Mouse (Mus musculus) embryonic facial prominence, embryonic 14.5 days (tissue): ENCODE data around the gene Ifitm3. TPM values are rescaled to one million over a fixed set of nuclear protein-coding genes. Genes with fewer than 3 reads are reported as not detected.

Experiments used
- ATAC-seq: fragments of 200-750 bp; cut with Nextera tagmentation; 2 replicates; pipeline ENCODE4 v1.8.0; 2017; ENCODE audit warnings: low read depth, moderate number of reproducible peaks, moderate TSS enrichment
- DNase-seq: peaks from one replicate; pipeline ENCODE4 v3.0.0-alpha.2; 2015; ENCODE audit warnings: low spot score
- H3K27ac ChIP-seq: fragments of 300-500 bp; sonication (generic); replicated peaks from 2 replicates; pipeline ENCODE4 v1.5.1; 2014; ENCODE audit warnings: low read depth, mild to moderate bottlenecking, low read length, moderate library complexity
- H3K27me3 ChIP-seq: fragments of 300-500 bp; sonication (generic); replicated peaks from 2 replicates; pipeline ENCODE4 v1.6.1; 2014; ENCODE audit warnings: low read length; ENCODE audit not compliant: control insufficient read depth, insufficient read depth
- H3K36me3 ChIP-seq: fragments of 300-500 bp; sonication (generic); 2 replicates; pipeline ENCODE4 v1.6.1; 2014; ENCODE audit warnings: low read length, mixed read lengths; ENCODE audit not compliant: control insufficient read depth, insufficient read depth
- H3K4me1 ChIP-seq: fragments of 300-500 bp; sonication (generic); 2 replicates; pipeline ENCODE4 v1.6.1; 2014; ENCODE audit warnings: antibody characterized with exemption, low read length; ENCODE audit not compliant: control insufficient read depth, insufficient read depth
- H3K4me2 ChIP-seq: fragments of 300-500 bp; sonication (generic); 2 replicates; pipeline ENCODE4 v1.6.1; 2014; ENCODE audit warnings: low read depth, mild to moderate bottlenecking, low read length, moderate library complexity, mixed read lengths
- H3K4me3 ChIP-seq: fragments of 300-500 bp; sonication (generic); 2 replicates; pipeline ENCODE4 v1.5.1; 2014; ENCODE audit warnings: low read depth, mild to moderate bottlenecking, low read length
- H3K9ac ChIP-seq: fragments of 300-500 bp; sonication (generic); 2 replicates; pipeline ENCODE4 v1.6.1; 2014; ENCODE audit warnings: low read depth, mild to moderate bottlenecking, low read length, moderate library complexity, mixed read lengths
- H3K9me3 ChIP-seq: fragments of 300-500 bp; sonication (generic); 2 replicates; pipeline ENCODE4 v1.6.1; 2016; ENCODE audit warnings: low read length; ENCODE audit not compliant: control insufficient read depth
- WGBS: fragments of 180-500 bp; shearing (Covaris S2); extraction: QIAGEN DNeasy Blood & Tissue Kit; methylation state at CpG from one replicate; pipeline ENCODE4 v1.1.7; 2014; 5-methylcytosine and 5-hydroxymethylcytosine counted together
- polyA plus RNA-seq: library from polyadenylated mRNA; unstranded; fragments of >200 nt; fragmentation: Nextera tagmentation; extraction: Ambion mirVana; gene quantifications from 2 replicates; pipeline ENCODE4 v1.2.1, GENCODE M21; 2014

Ifitm3 gene
- polyA plus RNA-seq, 1 experiment from 2014 or later: 178 TPM

GRCm38 (mm10) chr7:140998853-140999700, 11.5 kb downstream of the Ifitm3 start:
- H3K4me2 ChIP-seq: no peak overlapping the region
- no peaks in the 10 kb centered on the region for H3K27me3 ChIP-seq
- ATAC-seq: no peak
- H3K27ac ChIP-seq: no peak overlapping the region
- H3K9ac ChIP-seq: no peak overlapping the region
- H3K9me3 ChIP-seq: no peaks in the 10 kb centered on the region
- DNase-seq: no peak
- no peak overlapping the region for H3K4me3 ChIP-seq
- no peaks in the 10 kb centered on the region for H3K36me3 ChIP-seq
- 81% methylated on average over 11 of the region's 11 CpGs for WGBS
- H3K4me1 ChIP-seq: no peaks in the 10 kb centered on the region

- Histone ChIP-seq H3K4me3 (no peak overlapping the region), H3K4me1 (no peaks in the 10 kb centered on the region), H3K4me2 (no peak overlapping the region), H3K27me3 (no peaks in the 10 kb centered on the region), H3K9ac (no peak overlapping the region), H3K36me3 (no peaks in the 10 kb centered on the region), H3K9me3 (no peaks in the 10 kb centered on the region), H3K27ac (no peak overlapping the region)
- ATAC-seq: no peak
- WGBS: 72% methylated on average over 1 of the region's 1 CpGs
- no peak for DNase-seq
Measured at GRCm38 (mm10) chr7:140997817-140998216, 12.8 kb downstream of the Ifitm3 start.

- Histone ChIP-seq H3K27me3 (no peaks in the 10 kb centered on the region), H3K36me3 (no peaks in the 10 kb centered on the region), H3K4me3 (no peak overlapping the region), H3K4me2 (no peak overlapping the region), H3K9ac (no peak overlapping the region), H3K9me3 (no peaks in the 10 kb centered on the region), H3K4me1 (no peaks in the 10 kb centered on the region), H3K27ac (no peak overlapping the region)
- no peak for DNase-seq
- no peak for ATAC-seq
- WGBS: 87% methylated on average over 14 of the region's 14 CpGs
Measured at GRCm38 (mm10) chr7:140991117-140991689, 19.4 kb downstream of the Ifitm3 start.

- H3K27ac ChIP-seq: no peak overlapping the region
- ATAC-seq (no peak), DNase-seq (no peak)
- H3K27me3 ChIP-seq: no peaks in the 10 kb centered on the region
- H3K4me3 ChIP-seq: no peak overlapping the region
- H3K4me1 ChIP-seq: no peaks in the 10 kb centered on the region
- H3K9ac ChIP-seq: no peak overlapping the region
- no peaks in the 10 kb centered on the region for H3K36me3 ChIP-seq
- 66% methylated on average over 5 of the region's 5 CpGs for WGBS
- H3K9me3 ChIP-seq: no peaks in the 10 kb centered on the region
- H3K4me2 ChIP-seq: no peak overlapping the region
Measured at GRCm38 (mm10) chr7:140990622-140991021, 19.9 kb downstream of the Ifitm3 start.

- DNase-seq (no peak), ATAC-seq (no peak)
- no peak overlapping the region for H3K4me2 ChIP-seq
- H3K9ac ChIP-seq: no peak overlapping the region
- no peaks in the 10 kb centered on the region for H3K4me1 ChIP-seq
- H3K27ac ChIP-seq: no peak overlapping the region
- no peaks in the 10 kb centered on the region for H3K36me3 ChIP-seq
- H3K9me3 ChIP-seq: no peaks in the 10 kb centered on the region
- whole genome bisulfite sequencing: 54% methylated on average over 6 of the region's 6 CpGs
- H3K27me3 ChIP-seq: no peaks in the 10 kb centered on the region
- H3K4me3 ChIP-seq: no peak overlapping the region
Measured at GRCm38 (mm10) chr7:140990185-140990584, 20.4 kb downstream of the Ifitm3 start.

GRCm38 (mm10) chr7:140989022-140989421, 21.5 kb downstream of the Ifitm3 start:
- 76% methylated on average over 4 of the region's 4 CpGs for WGBS
- Histone ChIP-seq H3K36me3 (no peaks in the 10 kb centered on the region), H3K27ac (no peak overlapping the region), H3K9me3 (no peaks in the 10 kb centered on the region), H3K27me3 (no peaks in the 10 kb centered on the region), H3K4me3 (no peak overlapping the region), H3K9ac (no peak overlapping the region), H3K4me2 (no peak overlapping the region), H3K4me1 (no peaks in the 10 kb centered on the region)
- no peak for DNase-seq
- ATAC-seq: no peak

GRCm38 (mm10) chr7:140987182-140988138, 23.1 kb downstream of the Ifitm3 start:
- no peaks in the 10 kb centered on the region for H3K27me3 ChIP-seq
- 68% methylated on average over 17 of the region's 17 CpGs for WGBS
- ATAC-seq: no peak
- no peak overlapping the region for H3K4me2 ChIP-seq
- DNase-seq: peak; percentile 47
- H3K4me3 ChIP-seq: no peak overlapping the region
- no peaks in the 10 kb centered on the region for H3K4me1 ChIP-seq
- no peaks in the 10 kb centered on the region for H3K9me3 ChIP-seq
- H3K27ac ChIP-seq: no peak overlapping the region
- no peaks in the 10 kb centered on the region for H3K36me3 ChIP-seq
- H3K9ac ChIP-seq: no peak overlapping the region

GRCm38 (mm10) chr7:140982971-140983370, 27.6 kb downstream of the Ifitm3 start:
- no peaks in the 10 kb centered on the region for H3K36me3 ChIP-seq
- H3K27me3 ChIP-seq: no peaks in the 10 kb centered on the region
- H3K4me1 ChIP-seq: no peaks in the 10 kb centered on the region
- no peak for DNase-seq
- 88% methylated on average over 7 of the region's 7 CpGs for WGBS
- ATAC-seq: no peak
- H3K4me2 ChIP-seq: no peak overlapping the region
- no peaks in the 10 kb centered on the region for H3K9me3 ChIP-seq
- no peak overlapping the region for H3K9ac ChIP-seq
- H3K27ac ChIP-seq: no peak overlapping the region
- no peak overlapping the region for H3K4me3 ChIP-seq
